Mouse (Mus musculus): ENCODE measurements around the gene Ebf1.

- TF ChIP-seq CTCF (IDR thresholded peaks at IDR 0.05; ENCODE audit: low read depth): no peak
- TF ChIP-seq EP300 (IDR thresholded peaks at IDR 0.05; ENCODE audit: low read depth): no peak
Observed at GRCm38 (mm10) chr11:44798270-44798669, 181.2 kb downstream of the Ebf1 start.
